Mouse (Mus musculus): ENCODE measurements around the gene Mlxip. TPM values are rescaled to one million over a fixed set of nuclear protein-coding genes. Genes with fewer than 3 reads are reported as not detected.

Gene Mlxip
- total RNA-seq (2021), result 10 to 100 TPM; 22.7 to 25.9 TPM
- long read RNA-seq, experiment 1, partial matches to known transcripts, result 1 of 4 reads
- long read RNA-seq, experiment 1, other reads (novel, unspliced or antisense), result 3 of 4 reads
- long read RNA-seq, experiment 2, partial matches to known transcripts, result 0 of 1 reads
- long read RNA-seq, experiment 2, other reads (novel, unspliced or antisense), result 1 of 1 reads

GRCm38 (mm10) chr5:123394303-123394956 lies at the start of gene Mlxip:
Mlxip (plus strand) TSS chr5:123394798.
- DNase-seq, result peak; percentile 99

DNA sequence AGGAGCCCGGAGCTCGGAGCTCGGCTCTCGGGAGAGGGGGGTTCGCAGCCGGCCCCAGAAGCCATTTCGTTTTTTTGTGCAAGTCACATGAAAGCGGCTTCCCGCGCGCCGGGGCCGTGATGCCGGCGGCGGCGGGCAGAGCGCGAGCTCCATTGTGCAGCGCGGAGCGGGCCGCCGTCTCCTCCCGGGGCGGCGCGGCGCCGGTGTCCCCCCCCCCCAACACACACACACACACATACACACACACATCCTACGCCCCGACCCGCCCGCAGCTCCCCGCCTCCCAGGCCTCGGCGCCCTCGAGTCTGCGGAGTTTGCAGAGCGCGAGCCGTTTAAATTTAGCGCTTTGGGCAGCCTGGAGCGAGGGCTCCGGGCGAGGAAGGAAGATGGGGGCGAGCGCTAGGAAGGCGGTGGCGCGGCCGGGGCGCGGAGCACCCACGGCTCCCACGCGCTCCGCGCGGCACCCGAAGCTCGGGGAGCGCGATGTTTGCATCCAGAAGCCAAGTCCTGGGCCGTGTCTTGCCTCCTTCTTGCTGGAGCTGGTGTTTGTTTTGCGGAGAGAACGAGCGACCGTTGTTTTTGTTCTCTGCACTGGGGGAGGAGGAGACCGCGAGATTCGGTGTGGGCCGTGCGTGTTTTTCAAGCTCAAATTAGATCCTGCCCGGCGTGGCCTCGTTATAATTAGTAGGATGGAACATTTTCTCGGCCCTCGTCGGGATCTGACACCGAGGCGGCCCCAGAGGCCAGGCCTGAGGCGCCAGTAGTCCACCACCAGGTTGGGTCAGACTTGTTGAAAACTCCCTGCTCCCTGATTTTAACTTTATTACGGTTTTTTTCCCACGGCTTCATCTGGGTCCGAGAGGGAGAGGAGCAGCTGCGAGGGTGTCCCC lies 49.4 kb upstream of the Mlxip start:
- DNase-seq, result peak; percentile 66 to 74

GRCm38 (mm10) chr5:123345853-123346654 lies 48.5 kb upstream of the Mlxip start:
- DNase-seq, result peak; percentile 62 to 74

GRCm38 (mm10) chr5:123346701-123347270 lies 47.8 kb upstream of the Mlxip start:
- no peak for DNase-seq

DNA sequence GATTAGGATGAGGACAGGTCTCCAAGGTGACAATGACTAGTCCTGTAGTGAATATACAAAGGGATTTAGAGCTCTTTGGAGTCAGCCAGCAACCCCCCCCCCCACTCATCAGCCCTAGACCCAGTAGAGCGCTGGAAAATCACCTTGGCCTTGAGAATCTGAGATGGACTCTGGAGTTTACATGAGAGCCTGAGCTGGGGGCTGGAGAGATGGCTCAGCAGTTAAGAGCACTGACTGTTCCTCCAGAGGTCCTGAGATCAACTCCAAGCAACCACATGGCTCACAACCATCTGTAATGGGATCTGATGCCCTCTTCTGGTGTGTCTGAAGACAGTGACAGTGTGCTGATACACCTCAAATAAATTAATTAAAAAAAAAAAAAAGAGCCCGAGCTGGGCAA lies 46.6 kb upstream of the Mlxip start:
- DNase-seq, result no peak

- DNase-seq, result peak in 1 of 2 experiments; percentile 25
Measured at GRCm38 (mm10) chr5:123350386-123350785, 44.2 kb upstream of the Mlxip start.

DNA sequence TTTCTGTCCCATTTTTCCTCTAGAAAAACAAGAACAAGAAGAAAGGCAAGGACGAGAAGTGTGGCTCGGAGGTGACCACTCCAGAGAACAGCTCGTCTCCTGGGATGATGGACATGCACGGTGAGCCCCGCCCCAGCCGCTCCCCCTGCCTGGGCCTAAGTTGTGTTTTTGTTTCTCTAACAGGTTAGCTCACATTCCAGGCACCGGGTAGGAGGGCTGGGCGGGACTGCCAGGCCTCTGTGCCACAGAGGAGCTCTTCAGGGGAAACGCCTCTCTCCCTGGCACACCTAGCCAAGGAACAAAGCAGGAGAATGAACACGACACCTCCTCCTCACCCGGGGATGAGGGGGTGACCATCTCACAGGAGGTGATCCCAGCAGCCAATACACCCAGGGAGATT lies 38.7 kb upstream of the Mlxip start:
- no peak for DNase-seq

DNA sequence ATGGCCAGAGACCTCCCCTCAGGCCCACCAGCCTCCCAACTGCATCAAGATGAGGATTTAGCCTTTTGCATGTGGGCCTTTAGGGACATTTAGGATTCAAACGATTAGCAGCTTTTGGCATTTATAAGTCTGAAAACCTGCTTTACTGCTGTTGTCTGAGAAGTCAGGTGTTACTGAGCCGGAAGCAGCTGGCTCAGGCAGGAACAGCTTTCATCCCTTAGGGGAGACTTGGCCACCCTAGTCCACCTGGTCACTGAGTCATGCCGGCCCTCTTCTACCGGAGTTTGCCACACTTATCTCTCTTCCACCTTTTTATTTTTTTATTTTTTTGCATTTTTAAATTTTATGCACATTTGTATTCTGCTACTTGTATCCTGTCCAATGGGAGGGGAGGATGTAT lies 37.3 kb upstream of the Mlxip start:
- no peak for DNase-seq

DNA sequence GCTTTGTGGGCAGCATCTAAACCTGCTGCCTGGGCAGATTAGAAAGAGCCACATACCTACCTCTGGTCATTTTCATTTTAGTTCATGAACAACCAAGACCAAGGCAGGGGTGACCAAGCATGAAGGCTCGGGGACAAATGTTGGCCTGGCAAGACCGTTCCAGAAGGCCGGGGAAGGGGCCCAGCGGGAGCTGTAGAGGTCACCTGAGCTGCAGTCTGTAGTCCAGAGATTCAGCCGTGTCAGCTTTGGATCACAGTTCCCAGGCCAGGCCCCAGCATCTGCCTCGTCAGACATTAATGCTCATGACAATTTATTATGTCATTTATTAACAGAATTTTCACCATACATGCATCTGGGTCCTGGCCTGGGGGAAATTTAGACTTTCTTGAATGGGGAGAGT lies 35.2 kb upstream of the Mlxip start:
- no peak for DNase-seq

DNA sequence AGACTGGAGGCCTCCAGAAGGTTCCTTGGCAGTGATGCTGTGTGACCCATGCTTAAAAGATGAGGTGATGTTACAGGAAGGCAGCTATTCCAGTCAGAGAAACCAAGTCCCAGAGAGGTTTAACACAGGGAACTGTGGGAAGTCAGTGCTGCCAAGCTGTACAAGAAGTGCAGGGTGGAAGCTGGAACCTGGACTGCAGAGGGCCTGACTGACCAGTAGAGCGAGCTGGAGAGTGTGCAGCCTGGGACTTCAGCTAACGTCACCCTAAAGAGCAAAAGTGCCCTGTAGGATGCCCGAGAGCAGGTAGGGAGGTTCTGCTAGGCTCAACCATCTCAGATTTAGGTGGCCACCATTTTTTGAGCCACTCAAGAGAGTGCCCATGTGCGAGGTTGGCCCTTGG lies 31.7 kb upstream of the Mlxip start:
- DNase-seq, result no peak

- DNase-seq, result peak; percentile 49 to 75
Measured at GRCm38 (mm10) chr5:123364302-123364971, 30.2 kb upstream of the Mlxip start.

GRCm38 (mm10) chr5:123368869-123369488 lies 25.6 kb upstream of the Mlxip start:
- peak; percentile 51 to 62 for DNase-seq

DNA sequence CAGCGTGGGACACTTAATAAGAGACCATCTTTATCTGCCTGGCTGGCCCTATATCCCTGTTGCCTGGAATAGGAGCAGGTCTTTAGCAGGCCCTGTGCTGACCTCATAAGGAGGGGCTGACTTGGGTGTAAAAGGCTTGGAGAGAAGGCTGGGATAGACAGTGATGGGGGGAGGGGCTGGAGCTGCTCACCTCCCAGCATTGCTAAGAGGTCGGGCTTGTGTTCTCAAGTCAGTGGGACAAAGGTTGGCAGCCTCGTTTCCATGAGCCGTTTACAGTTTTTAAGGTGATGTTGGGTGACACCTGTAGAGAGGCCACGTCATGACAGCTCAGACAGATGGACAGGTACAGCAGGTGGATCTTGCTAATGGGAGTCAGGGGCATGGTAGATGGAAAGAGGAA lies 24.5 kb upstream of the Mlxip start:
- DNase-seq, result no peak

GRCm38 (mm10) chr5:123375262-123375661 lies 19.3 kb upstream of the Mlxip start:
- no peak for DNase-seq

- DNase-seq, result no peak
Measured at GRCm38 (mm10) chr5:123375793-123376452, 18.7 kb upstream of the Mlxip start.

DNA sequence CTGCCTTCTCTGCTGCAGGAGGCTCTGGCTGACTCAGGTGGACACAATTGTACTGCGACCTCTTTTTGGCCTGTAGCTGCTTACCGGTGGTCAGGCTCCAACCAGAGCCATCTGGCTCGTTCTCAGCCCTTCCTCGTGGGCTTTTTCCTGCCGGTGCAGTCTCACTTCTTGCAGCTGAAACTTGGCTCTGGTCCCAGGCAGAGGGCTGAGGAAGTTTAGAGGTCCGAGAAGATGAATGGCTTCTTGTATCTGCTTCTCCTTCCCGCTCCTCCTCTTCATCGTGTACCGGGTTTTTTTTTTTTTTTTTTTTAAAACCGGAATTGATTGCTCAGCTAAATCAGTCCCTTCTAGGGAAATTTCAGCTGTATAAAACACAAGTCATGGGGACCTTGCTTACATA lies 18.0 kb upstream of the Mlxip start:
- DNase-seq, result peak; percentile 80 to 89

- DNase-seq, result peak; percentile 84 to 86
Measured at GRCm38 (mm10) chr5:123377120-123377955, 17.3 kb upstream of the Mlxip start.

GRCm38 (mm10) chr5:123378712-123379111 lies 15.9 kb upstream of the Mlxip start:
- no peak for DNase-seq

- DNase-seq, result no peak
Measured at GRCm38 (mm10) chr5:123379504-123379931, 15.1 kb upstream of the Mlxip start.

Data from adrenal gland, postnatal 36 days (tissue).